Mouse (Mus musculus) cerebellum, adult 2 months (tissue): ENCODE measurements around the gene Klhdc9. TPM values are rescaled to one million over a fixed set of nuclear protein-coding genes. Genes with fewer than 3 reads are reported as not detected.

Experiments
- DNase-seq, 2 experiments: peaks; one replicate each; pipeline ENCODE4 v3.0.0; 2021
- H3K27ac ChIP-seq: fragments of 200-500 bp; 2 replicates; pipeline ENCODE4 v1.5.1; 2012; ENCODE audit warnings: low read length, control low read depth, inconsistent platforms; ENCODE audit not compliant: insufficient read depth
- H3K27me3 ChIP-seq: fragments of 200-500 bp; 2 replicates; pipeline ENCODE4 v1.6.1; 2012; ENCODE audit warnings: inconsistent platforms, mild to moderate bottlenecking, low read length, moderate library complexity; ENCODE audit not compliant: control insufficient read depth, insufficient read depth
- H3K4me1 ChIP-seq: fragments of 200-500 bp; 2 replicates; pipeline ENCODE4 v1.6.1; 2011; ENCODE audit warnings: low read length; ENCODE audit not compliant: control insufficient read depth, insufficient read depth
- H3K4me3 ChIP-seq: fragments of 200-500 bp; replicated peaks from 2 replicates; pipeline ENCODE3; 2011; ENCODE audit warnings: mild to moderate bottlenecking, low read depth, low read length, control low read depth; ENCODE audit not compliant: insufficient read depth
- CTCF ChIP-seq: fragments of 200-500 bp; IDR thresholded peaks from 2 replicates; pipeline ENCODE4 v1.5.1; 2011; ENCODE audit warnings: low read depth, mild to moderate bottlenecking, control low read depth, low read length, moderate library complexity, borderline replicate concordance; ENCODE audit not compliant: insufficient read depth
- POLR2A ChIP-seq: fragments of 200-500 bp; IDR thresholded peaks from 2 replicates; pipeline ENCODE4 v1.6.1; 2011; ENCODE audit warnings: low read length, control low read depth, borderline replicate concordance; ENCODE audit not compliant: insufficient read depth
- WGBS: fragments of 180-500 bp; shearing (Covaris S2); methylation state at CpG from one replicate; pipeline ENCODE4 v1.1.7; 2018; 5-methylcytosine and 5-hydroxymethylcytosine counted together
- polyA plus RNA-seq: library from polyadenylated mRNA; depleted of rRNA; stranded (reverse); fragments of >200 nt; gene quantifications from 2 replicates; pipeline ENCODE4 v1.2.3, GENCODE M21; 2012

The Klhdc9 gene
- polyA plus RNA-seq, 1 experiment, result 7.9 TPM

GRCm38 (mm10) chr1:171385171-171385570, 24.6 kb upstream of the Klhdc9 start:
- TF ChIP-seq POLR2A (no peak), CTCF (no peak; the same call in 1 of the 2 replicates)
- Histone ChIP-seq H3K4me3 (no peak overlapping the region), H3K4me1 (no peaks in the 10 kb centered on the region), H3K27me3 (no peaks in the 10 kb centered on the region), H3K27ac (no peak overlapping the region)
- no peak for DNase-seq
- WGBS, result 40% methylated on average over 9 of the region's 9 CpGs

DNA sequence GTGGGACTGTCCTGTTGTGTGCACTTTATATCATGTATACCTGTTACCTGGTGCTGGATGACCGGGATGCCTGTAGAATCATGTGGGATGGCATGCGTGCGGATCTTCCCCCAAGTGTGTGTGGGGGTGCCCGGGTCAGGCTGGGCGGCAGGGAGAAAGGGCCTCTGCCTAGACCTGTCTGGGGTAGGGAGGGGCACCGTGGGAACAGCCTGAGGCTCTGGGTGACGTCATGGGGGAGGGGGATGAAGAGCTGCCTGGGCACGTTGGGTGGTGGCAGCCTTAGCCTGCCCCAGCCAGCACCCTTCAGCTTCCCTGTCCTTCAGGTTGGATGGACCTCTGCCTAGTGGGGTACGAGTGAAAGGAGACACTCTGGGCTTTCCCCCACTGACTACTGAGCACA, 23.8 kb upstream of the Klhdc9 start:
- DNase-seq, result no peak
- Histone ChIP-seq H3K4me3 (no peak overlapping the region), H3K27me3 (no peaks in the 10 kb centered on the region), H3K4me1 (no peaks in the 10 kb centered on the region), H3K27ac (no peak overlapping the region)
- WGBS, result 67% methylated on average over 9 of the region's 9 CpGs
- TF ChIP-seq CTCF (no peak), POLR2A (no peak)

DNA sequence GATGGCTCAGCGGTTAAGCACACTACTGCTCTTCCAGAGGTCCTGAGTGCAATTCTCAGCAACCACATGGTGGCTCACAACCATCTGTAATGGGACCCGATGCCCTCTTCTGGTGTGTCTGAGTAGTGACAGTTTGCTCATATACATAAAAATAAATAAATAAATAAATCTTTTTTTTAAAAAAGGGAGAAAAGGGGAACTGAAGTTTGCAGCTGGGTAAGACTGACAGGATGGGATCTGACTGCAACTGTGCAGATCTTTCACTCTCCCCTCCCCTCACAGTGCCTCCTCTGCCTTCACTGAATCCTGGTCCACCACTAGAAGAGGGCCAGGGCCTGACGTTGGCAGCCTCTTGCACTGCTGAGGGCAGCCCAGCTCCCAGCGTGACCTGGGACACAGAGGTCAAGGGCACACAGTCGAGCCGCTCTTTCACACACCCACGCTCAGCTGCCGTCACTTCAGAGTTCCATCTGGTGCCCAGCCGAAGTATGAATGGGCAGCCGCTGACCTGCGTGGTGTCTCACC, 21.6 kb upstream of the Klhdc9 start:
- Histone ChIP-seq H3K4me1 (peaks cover 9% of the 10 kb centered on the region), H3K27ac (no peak overlapping the region), H3K27me3 (no peaks in the 10 kb centered on the region), H3K4me3 (no peak overlapping the region)
- no peak for DNase-seq
- TF ChIP-seq POLR2A (no peak), CTCF (no peak)
- WGBS, result 83% methylated on average over 11 of the region's 11 CpGs

- TF ChIP-seq CTCF (peak; percentile 75), POLR2A (no peak)
- WGBS, result 2% methylated on average over 31 of the region's 31 CpGs
- H3K4me1 ChIP-seq, result peaks cover 9% of the 10 kb centered on the region
- no peaks in the 10 kb centered on the region for H3K27me3 ChIP-seq
- DNase-seq, result peak; percentile 85 to 86
- H3K4me3 ChIP-seq, result peak overlapping the region; percentile 58
- peak overlapping the region; percentile 17 for H3K27ac ChIP-seq
Observed at GRCm38 (mm10) chr1:171379935-171380599, 19.5 kb upstream of the Klhdc9 start.

DNA sequence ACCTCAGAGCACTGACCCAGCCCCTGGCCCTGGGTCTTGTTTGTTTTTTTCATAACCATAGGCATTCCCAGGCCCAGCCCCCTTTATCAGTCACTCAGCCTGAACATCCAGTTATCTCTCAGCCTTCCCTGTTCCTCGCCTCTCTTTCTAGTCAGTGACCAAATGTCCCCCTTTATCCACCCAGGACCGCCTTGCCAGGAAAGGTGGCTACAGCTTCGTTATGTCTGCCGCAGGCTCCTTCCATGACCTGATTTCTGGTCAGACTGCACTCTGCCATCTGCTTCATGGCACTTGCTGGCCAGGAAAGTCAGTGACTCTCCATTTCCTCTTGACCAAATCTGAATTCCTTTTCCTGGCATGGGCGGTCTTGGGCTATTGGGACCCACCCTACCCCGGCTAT, 17.7 kb upstream of the Klhdc9 start:
- no peak overlapping the region for H3K4me3 ChIP-seq
- TF ChIP-seq POLR2A (no peak), CTCF (no peak)
- WGBS, result 22% methylated on average over 6 of the region's 6 CpGs

DNA sequence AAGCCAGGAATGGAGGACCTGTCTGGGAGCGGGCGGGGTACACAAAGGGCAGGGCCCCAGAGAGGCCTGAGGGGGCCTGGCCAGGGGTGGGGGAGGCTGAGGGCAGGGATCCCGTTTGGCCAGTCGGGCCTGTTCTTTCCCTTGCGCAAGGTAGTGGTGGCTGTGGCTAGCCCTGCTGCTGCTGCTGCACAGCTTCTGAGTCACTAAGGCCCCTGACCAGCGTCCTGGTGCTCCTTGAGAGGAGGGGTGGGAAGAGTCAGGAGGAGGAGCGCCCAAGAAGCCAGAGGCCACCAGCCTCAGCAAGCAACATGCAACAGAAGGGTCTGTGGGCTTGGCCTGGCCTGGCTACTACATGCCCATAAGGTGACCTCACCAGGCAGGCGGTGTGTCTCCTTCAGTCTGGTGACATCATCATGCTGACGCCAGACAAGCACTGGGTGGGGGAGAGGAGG, 15.1 kb upstream of the Klhdc9 start:
- Histone ChIP-seq H3K4me1 (peaks cover 9% of the 10 kb centered on the region), H3K27ac (no peak overlapping the region), H3K27me3 (no peaks in the 10 kb centered on the region), H3K4me3 (no peak overlapping the region)
- no peak for DNase-seq
- no peak for TF ChIP-seq POLR2A
- no peak for TF ChIP-seq CTCF
- WGBS, result 59% methylated on average over 9 of the region's 9 CpGs

More for the DNA sequence above, 17.7 kb upstream of the Klhdc9 start:
- Histone ChIP-seq H3K27ac (peak overlapping the region; percentile 6), H3K27me3 (no peaks in the 10 kb centered on the region), H3K4me1 (peaks cover 9% of the 10 kb centered on the region)
- peak; percentile 56 to 71 for DNase-seq

DNA sequence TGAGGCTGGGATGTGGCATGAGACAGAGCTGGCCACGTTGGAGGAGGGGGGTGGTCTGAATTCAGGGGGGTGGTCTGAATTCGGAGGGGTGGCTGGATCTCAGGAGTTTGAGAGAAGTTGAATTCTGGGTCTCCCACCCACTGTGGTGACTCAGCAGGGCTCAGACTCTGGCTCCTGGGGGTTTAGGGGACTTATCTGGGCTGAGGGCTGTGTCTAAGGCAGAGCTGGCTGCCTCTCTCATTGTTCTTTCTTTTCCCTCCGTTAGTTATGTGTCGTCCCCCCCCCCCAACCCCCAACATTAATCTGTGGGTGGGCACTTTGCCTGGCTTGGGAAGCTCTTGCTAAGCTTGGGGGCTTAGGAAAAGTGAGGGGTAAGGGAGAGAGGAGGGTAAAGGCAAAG, 13.3 kb upstream of the Klhdc9 start:
- no peaks in the 10 kb centered on the region for H3K27me3 ChIP-seq
- 0% methylated on average over 4 of the region's 4 CpGs for WGBS
- H3K4me1 ChIP-seq, result peaks cover 9% of the 10 kb centered on the region; the same call in 1 of the 2 replicates
- H3K4me3 ChIP-seq, result no peak overlapping the region
- no peak overlapping the region for H3K27ac ChIP-seq
- TF ChIP-seq CTCF (no peak), POLR2A (no peak)
- no peak for DNase-seq

DNA sequence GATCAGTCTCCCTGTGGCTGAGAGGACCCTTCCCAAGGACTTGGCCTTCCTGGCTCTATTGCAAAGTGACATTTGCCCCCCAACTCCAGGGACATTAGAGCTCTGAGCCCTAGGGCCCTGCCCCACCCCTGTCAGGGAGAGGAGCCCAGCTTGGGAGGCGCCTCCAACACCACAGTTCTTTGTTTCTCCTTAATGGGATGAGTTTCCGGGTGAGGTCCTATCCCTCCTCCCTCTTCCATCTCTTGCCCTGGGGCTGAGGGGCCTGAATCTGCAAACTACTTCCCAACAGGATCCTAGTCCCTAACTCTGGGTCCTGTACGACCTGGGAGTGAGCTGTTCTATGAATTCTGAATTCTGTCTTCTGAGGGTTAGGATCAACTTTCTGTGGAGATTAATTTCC, 12.3 kb upstream of the Klhdc9 start:
- no peak overlapping the region for H3K4me3 ChIP-seq
- TF ChIP-seq CTCF (no peak), POLR2A (no peak)
- no peaks in the 10 kb centered on the region for H3K27me3 ChIP-seq
- H3K27ac ChIP-seq, result no peak overlapping the region
- H3K4me1 ChIP-seq, result peaks cover 2% of the 10 kb centered on the region; the same call in 1 of the 2 replicates
- 56% methylated on average over 3 of the region's 3 CpGs for WGBS
- DNase-seq, result no peak
